Mouse (Mus musculus) megakaryocyte, embryonic 14.5 days (primary cell): Measurements from ENCODE around the gene Mcm9.

Experiments used
- FLI1 ChIP-seq: IDR thresholded peaks from 2 replicates; pipeline ENCODE4 v1.6.1; 2012; ENCODE audit warnings: low read length, inconsistent platforms, mixed read lengths
- GATA1 ChIP-seq: IDR thresholded peaks from 3 replicates; pipeline ENCODE4 v1.6.1; 2012; ENCODE audit warnings: mixed read lengths, low read length, inconsistent platforms, borderline replicate concordance

DNA sequence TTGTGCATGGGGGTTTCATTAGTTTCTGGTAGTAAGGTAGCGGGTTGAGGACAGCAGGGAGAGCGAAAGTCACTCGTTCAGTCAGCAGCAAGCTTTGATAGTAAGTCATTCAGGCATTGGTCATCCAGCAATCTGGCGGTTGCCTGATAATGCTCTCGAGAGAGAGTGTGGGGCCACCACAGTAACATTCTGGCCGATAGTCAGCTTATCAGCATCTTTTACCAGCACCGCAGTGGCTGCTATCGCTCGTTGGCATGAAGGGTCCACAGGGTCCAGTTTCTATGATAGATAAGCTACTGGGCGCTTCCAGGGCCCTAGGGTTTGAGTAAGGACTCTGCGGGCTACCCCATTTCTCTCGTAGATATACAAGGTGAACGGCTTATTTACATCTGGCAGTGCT is 136.3 kb downstream of the Mcm9 start:
- TF ChIP-seq FLI1 (no peak), GATA1 (no peak)
